In genomic region chr2:117882890-117883289, GRCm38 (mm10) we compare ENCODE assay signal across 24 mouse cellular contexts.
"Had no signal": no experiment of that assay in that cellular context is flagged by ENCODE, and none has a peak within 500 bp of the region (broad histone marks: within the 10 kb centered on the region; RNA-seq: fewer than 3 reads in every experiment).

No protein-coding gene starts in this region.

- H3K9me3 ChIP-seq: kidney, embryonic 15.5 days; limb, embryonic 10.5 days; limb, embryonic 13.5 days; liver, embryonic 13.5 days; megakaryocyte, embryonic 14.5 days; midbrain, embryonic 10.5 days; midbrain, embryonic 13.5 days; neural tube, embryonic 12.5 days; neural tube, embryonic 15.5 days had no signal

- H3K4me1 ChIP-seq: kidney, embryonic 15.5 days; limb, embryonic 10.5 days; liver, embryonic 13.5 days; midbrain, embryonic 10.5 days; midbrain, embryonic 13.5 days; neural tube, embryonic 12.5 days; neural tube, embryonic 15.5 days had no signal

- H3K4me3 ChIP-seq: kidney, embryonic 15.5 days; limb, embryonic 10.5 days; limb, embryonic 13.5 days; liver, embryonic 13.5 days; megakaryocyte, embryonic 14.5 days; midbrain, embryonic 10.5 days; midbrain, embryonic 13.5 days; neural tube, embryonic 12.5 days; neural tube, embryonic 15.5 days had no signal

- ATAC-seq: intestine, postnatal 0 days; midbrain, embryonic 13.5 days; midbrain, embryonic 16.5 days had no signal

- H3K4me2 ChIP-seq: kidney, embryonic 15.5 days; limb, embryonic 13.5 days; liver, embryonic 13.5 days; midbrain, embryonic 13.5 days; neural tube, embryonic 12.5 days; neural tube, embryonic 15.5 days had no signal

- H3K27me3 ChIP-seq: kidney, embryonic 15.5 days; limb, embryonic 13.5 days; liver, embryonic 13.5 days; megakaryocyte, embryonic 14.5 days; midbrain, embryonic 13.5 days; neural tube, embryonic 12.5 days; neural tube, embryonic 15.5 days had no signal

- H3K27ac ChIP-seq: kidney, embryonic 15.5 days; limb, embryonic 10.5 days; limb, embryonic 13.5 days; liver, embryonic 13.5 days; midbrain, embryonic 10.5 days; midbrain, embryonic 13.5 days; neural tube, embryonic 12.5 days; neural tube, embryonic 15.5 days had no signal

- DNase-seq: kidney, adult 2 months; kidney, postnatal 14 days; kidney, postnatal 4 days; layer of hippocampus, adult 9-11 months; liver; liver, embryonic 13.5 days; lung, adult 2 months; lung, postnatal 14 days; lung, postnatal 4 days; right cerebral cortex, adult 18-20 months; right cerebral cortex, postnatal 14 days; spleen, adult 18-20 months; thymus, adult 18-20 months; thymus, postnatal 36 days had no signal

- H3K9ac ChIP-seq: kidney, embryonic 15.5 days; limb, embryonic 13.5 days; liver, embryonic 13.5 days; midbrain, embryonic 13.5 days; neural tube, embryonic 12.5 days; neural tube, embryonic 15.5 days had no signal

- H3K36me3 ChIP-seq: kidney, embryonic 15.5 days; limb, embryonic 10.5 days; limb, embryonic 13.5 days; liver, embryonic 13.5 days; midbrain, embryonic 10.5 days; midbrain, embryonic 13.5 days; neural tube, embryonic 12.5 days; neural tube, embryonic 15.5 days had no signal
